Mouse (Mus musculus): ENCODE results near the gene Rbm14.
"Not testable (repeated sequence)": the region's sequence is repeated elsewhere in the genome, so short reads cannot be mapped to it uniquely, and the experiment has no call there.

Gene Rbm14

GRCm38 (mm10) chr19:4812334-4812949 lies 1.0 kb upstream of the Rbm14 start:
- peak; percentile 33 to 35 for DNase-seq

DNA sequence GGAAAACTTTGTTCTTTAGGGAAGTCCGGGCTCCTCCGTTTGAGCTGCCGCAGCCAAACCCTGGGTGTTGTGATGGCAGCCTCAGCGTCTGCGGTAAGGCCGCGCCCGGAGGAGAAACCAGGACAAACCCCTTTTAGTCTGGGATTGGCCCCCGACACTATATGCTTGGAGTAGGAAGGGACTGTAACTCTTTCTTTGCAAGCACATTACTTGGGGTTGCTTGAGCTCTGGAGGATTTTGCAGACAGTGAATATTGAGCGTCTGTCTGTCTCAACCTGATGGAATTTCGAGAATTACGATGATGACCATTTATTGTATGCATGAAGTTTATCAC lies 442 bp upstream of the Rbm14 start:
- DNase-seq = no peak

DNA sequence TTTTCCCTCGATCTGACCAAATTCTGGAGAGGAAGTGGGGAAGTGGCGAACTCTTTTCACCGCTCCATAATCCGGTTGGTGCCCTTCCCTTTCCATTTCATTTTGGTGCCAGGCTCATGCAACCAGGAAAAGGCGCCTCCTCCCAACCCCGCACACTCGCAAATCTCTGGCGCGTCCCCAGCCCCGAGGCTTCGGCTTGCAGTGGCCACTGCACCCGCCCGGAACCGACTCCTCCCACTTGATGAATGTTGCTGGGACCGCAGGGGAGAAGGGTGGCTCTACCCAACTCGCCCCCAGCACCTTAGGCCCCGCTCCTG lies 730 bp downstream of the Rbm14 start:
- DNase-seq = no peak

- no peak for DNase-seq
These were observed 1.1 kb downstream of the Rbm14 start for GRCm38 (mm10) chr19:4810309-4810708.

GRCm38 (mm10) chr19:4803283-4803682 lies 8.2 kb downstream of the Rbm14 start:
- no peak for DNase-seq

DNA sequence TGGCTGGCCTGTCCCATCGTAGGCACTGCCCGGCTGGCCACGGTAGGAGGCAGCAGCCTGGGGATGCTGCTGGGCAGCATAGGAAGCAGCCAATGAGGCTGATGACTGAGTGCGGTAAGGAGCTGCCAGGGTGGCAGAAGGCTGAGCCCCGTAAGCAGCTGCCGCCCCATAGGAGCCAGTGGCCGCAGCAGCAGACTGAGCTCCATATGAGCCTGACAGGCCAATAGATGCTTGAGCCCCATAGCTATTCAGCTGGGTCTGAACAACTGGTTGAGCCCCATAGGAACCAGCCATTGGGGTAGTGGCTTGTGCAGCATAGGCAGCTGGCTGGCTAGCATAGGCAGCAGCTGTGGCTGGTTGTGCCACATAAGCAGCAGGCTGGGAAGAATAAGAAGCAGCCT lies 8.7 kb downstream of the Rbm14 start:
- DNase-seq = no peak

- no peak for DNase-seq
These were observed 12.4 kb downstream of the Rbm14 start for GRCm38 (mm10) chr19:4799083-4799482.

GRCm38 (mm10) chr19:4797846-4798245 lies 13.6 kb downstream of the Rbm14 start:
- DNase-seq = no peak

DNA sequence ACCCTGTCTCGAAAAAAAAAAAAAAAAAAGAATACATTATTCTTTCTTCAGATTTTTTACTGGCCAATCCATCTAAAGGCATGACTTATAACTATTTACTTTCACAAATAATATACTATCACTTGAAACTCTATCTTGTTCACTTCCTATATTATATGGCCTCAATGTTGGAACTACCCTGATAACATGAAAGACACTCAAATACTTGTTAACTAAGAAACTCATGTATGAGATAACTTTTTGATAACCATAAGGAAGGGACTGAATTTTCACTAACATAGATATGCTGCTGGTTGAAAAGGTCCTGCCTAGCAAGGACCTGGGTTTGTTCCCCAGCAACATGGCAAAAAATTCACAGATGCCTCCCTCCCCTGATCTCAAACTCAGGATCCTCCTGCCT lies 15.5 kb downstream of the Rbm14 start:
- DNase-seq = no peak

DNA sequence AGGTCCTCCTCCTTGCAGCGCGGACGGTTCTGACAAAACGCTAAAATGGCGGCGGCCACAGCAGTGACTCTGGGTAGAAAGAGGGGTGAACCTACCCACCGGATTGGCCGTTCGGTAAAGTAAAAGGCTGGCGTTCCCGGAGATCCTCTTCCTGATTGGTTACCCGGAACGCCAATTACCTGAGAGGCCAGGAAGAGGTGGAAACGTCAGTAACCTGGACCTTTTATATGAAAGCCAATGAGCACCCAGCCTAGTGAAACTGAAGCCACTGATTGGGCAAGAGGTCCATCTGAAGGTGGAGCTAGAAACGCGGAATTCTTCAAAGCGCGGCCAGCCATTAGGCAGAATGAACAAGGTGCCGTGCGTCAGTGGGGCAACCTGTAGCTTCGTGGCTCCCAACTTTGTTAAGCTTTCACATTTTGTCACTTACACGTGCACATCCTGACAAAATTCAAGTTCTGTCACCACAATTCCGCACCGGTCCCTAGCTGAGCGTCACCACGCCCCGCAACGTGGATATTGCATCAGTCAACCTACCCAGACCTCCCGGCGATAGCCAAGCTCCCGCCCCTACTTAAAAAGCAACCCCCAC lies 17.5 kb downstream of the Rbm14 start, which contains the start of gene Rbm4:
TSS of gene Rbm4 (minus strand) at position 71 of the 592 bp plus-strand sequence.
- DNase-seq = peak; percentile 90 to 94

DNA sequence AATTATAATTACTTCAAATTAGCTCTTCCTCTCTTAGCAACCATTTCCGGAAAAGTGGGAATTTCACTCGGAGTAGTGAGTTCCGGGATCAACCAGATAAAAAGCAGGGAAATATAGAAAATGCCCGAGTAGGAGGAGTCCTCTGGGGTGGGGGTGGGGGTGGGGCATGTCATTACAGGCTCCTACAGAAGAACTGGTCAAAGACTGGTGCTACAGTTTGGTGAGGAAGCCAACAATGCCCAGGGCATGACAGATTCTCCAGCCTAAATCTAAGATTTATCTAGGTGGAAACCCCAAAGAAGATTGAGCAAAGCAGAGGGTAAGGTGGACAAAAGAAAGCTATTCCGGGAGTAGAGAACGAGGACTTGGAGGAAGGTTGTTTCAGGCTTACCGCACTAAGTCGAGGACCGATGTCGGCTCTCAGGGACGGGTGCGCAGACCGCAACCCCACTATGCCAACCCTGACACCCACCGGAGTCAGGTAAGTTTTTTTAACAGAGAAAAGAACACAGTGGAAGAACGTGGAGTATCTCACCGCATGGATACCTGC lies 18.1 kb downstream of the Rbm14 start:
- no peak for DNase-seq

- DNase-seq = no peak
These were observed 25.1 kb downstream of the Rbm14 start for GRCm38 (mm10) chr19:4786313-4786712.

DNA sequence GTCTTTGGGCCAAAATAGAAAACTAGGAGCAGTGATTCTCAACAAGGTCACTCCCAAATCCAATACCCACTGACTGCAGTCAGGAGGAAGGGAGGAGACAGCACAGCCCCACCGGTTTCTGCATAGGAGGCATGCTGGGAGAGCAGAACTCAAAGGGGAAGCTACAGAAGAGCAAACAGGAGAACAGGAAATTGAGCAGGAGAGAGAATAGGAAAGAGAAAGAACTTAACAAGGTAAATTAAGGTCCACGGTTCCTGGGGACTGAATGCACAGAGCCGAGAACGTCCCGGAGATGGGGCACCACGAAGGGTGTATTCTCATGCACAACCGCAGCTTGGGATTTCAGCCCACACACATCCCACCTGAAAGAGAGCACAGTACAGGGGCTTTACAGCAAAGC lies 26.2 kb downstream of the Rbm14 start:
- no peak for DNase-seq

GRCm38 (mm10) chr19:4782891-4783290 lies 28.5 kb downstream of the Rbm14 start:
- no peak for DNase-seq

GRCm38 (mm10) chr19:4772785-4773184 lies 38.6 kb downstream of the Rbm14 start:
- DNase-seq = no peak

GRCm38 (mm10) chr19:4767507-4768148 lies 43.8 kb downstream of the Rbm14 start:
- DNase-seq = no peak

DNA sequence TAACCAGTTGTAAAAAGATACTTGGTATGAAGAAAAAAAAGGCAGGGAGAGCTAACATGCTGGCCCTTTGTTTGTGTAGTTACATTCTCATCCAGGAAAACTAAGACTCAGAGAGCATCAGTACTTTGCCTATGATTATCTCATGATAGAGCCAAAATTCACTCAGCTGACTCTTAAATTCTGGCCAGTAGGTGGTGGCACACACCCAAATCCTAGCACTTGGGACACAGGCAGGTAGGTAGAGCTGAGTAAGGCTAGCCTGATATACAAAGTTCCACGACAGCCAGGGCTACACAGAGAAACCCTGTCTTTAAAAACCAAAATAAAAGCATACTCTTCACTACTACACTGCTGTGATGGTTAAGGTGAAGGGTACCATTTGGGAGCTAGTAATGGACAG lies 48.6 kb downstream of the Rbm14 start:
- peak; percentile 7 to 8 for DNase-seq

- DNase-seq = not testable (repeated sequence)
These were observed 50.9 kb downstream of the Rbm14 start for GRCm38 (mm10) chr19:4760544-4760943.

- DNase-seq = no peak
These were observed 54.5 kb downstream of the Rbm14 start for GRCm38 (mm10) chr19:4756921-4757320.

- DNase-seq = peak; percentile 97 to 98
These were observed 55.1 kb downstream of the Rbm14 start, which contains the start of gene Rbm4b for GRCm38 (mm10) chr19:4756193-4756911. Gene Rbm4b (plus strand): TSS chr19:4756497.

- peak; percentile 92 to 94 for DNase-seq
These were observed 55.8 kb downstream of the Rbm14 start for GRCm38 (mm10) chr19:4755565-4756192.

All from B cell, adult 2 months (primary cell).